Mouse (Mus musculus): ENCODE measurements around the gene Gm21985. TPM values are rescaled to one million over a fixed set of nuclear protein-coding genes. Genes with fewer than 3 reads are reported as not detected.

Gm21985 gene
- not detected in 2 replicates for polyA plus RNA-seq (2016; fragmentation: Nextera tagmentation; extraction: Ambion mirVana)

DNA sequence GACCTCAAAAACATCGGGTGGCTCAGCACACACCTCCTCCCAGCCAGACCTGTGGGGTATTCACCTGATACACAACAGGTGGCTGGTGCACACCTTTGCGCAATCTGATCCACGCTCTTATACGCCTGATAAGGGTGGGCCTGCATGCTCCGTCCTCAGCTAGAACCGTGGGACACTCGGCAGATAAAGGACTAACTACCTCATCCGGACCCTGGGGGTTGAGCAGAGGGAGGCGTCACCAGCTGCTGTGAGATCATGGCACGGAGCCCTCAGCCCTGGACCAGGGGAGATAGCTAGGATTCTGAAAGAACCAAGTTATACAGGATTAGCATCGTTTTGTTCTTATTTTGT, at the start of gene Gm21985:
TSS of gene Gm21985 (plus strand) at position 73 of the 351 bp plus-strand sequence.
- 2% methylated on average over 11 of the region's 11 CpGs for WGBS
- Histone ChIP-seq H3K4me1 (peaks cover 42% of the 10 kb centered on the region), H3K9me3 (no peaks in the 10 kb centered on the region), H3K9ac (peak within 1 kb of the TSS; percentile 71), H3K4me3 (replicated peaks) (peak within 1 kb of the TSS; percentile 68), H3K4me2 (peak within 1 kb of the TSS; percentile 92), H3K27ac (peak within 1 kb of the TSS; percentile 95), H3K27me3 (no peaks in the 10 kb centered on the region), H3K36me3 (replicated peaks) (no peaks in the 10 kb centered on the region)
- peak; percentile 30 for ATAC-seq (ENCODE audit: low FRiP score)

DNA sequence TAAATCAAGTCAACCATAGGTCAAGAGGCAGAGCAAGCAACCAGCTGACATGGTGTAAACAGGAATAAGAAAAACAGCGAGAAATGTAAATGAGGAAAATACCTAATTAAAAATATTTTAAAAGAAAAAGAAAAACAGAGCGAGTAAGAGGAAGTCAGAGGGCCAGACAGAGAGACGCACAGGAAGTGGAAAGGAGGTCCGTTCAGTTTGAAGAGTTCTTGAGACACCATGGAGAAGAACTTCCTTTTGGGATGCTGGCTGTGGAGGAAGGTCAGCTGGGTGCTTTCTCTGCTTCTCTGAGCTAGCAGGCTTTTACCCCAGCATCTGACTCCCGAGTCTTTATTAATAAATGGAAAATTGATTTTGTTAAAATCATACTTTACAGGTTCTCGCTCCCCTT, 48.5 kb upstream of the Gm21985 start:
- 77% methylated on average over 6 of the region's 6 CpGs for WGBS
- ATAC-seq (ENCODE audit: low FRiP score): no peak

DNA sequence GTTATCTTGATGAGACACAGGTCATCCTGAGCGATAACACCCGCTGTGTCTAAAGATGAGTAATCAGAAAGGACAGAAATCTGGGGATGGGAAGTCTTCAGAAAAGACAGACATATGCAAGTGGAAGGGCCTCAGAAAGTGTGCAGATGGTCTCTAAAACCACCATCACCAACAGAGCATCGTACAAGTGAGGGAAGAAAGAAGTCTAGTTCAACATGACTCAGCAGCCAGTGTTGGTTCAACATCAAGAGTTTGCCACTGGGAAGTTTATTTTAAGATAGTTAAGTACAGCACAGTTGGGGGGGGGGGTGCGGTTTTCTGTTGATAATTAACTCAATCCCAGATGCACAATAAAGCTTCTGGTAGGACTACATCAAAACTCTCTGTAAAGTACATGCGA, 45.2 kb upstream of the Gm21985 start:
- Histone ChIP-seq H3K4me1 (no peaks in the 10 kb centered on the region), H3K9ac (no peak overlapping the region), H3K4me3 (replicated peaks) (no peak overlapping the region), H3K9me3 (no peaks in the 10 kb centered on the region), H3K27me3 (no peaks in the 10 kb centered on the region), H3K4me2 (no peak overlapping the region), H3K27ac (no peak overlapping the region), H3K36me3 (replicated peaks) (no peaks in the 10 kb centered on the region)
- 92% methylated on average over 5 of the region's 5 CpGs for WGBS
- ATAC-seq (ENCODE audit: low FRiP score): no peak

More for the DNA sequence above, 48.5 kb upstream of the Gm21985 start:
- no peaks in the 10 kb centered on the region for H3K9me3 ChIP-seq
- no peak overlapping the region for H3K4me2 ChIP-seq
- no peak overlapping the region for H3K4me3 ChIP-seq (replicated peaks)
- H3K27ac ChIP-seq: no peak overlapping the region
- H3K9ac ChIP-seq: no peak overlapping the region
- H3K27me3 ChIP-seq: no peaks in the 10 kb centered on the region
- H3K36me3 ChIP-seq (replicated peaks): no peaks in the 10 kb centered on the region
- no peaks in the 10 kb centered on the region for H3K4me1 ChIP-seq

DNA sequence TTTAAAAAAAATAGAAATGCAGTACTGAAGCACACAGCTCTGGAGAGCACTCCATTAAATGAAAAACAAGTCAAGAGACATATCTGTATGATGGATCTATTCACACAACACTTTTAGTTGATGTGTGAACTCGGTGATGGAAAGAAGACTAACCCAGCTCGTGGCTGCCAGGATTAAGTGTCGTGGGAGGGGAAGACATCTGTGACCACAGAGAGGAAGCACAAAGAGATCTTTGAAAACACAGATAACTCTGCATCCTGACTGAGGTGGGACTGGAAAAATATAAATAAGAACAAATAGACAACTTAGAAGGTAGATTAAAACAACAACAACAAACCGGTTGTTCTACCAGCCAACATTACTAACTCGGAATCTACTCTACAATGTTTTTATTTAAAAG, 43.5 kb upstream of the Gm21985 start:
- H3K36me3 ChIP-seq (replicated peaks): no peaks in the 10 kb centered on the region
- no peak for ATAC-seq (ENCODE audit: low FRiP score)
- WGBS: 82% methylated on average over 5 of the region's 5 CpGs

DNA sequence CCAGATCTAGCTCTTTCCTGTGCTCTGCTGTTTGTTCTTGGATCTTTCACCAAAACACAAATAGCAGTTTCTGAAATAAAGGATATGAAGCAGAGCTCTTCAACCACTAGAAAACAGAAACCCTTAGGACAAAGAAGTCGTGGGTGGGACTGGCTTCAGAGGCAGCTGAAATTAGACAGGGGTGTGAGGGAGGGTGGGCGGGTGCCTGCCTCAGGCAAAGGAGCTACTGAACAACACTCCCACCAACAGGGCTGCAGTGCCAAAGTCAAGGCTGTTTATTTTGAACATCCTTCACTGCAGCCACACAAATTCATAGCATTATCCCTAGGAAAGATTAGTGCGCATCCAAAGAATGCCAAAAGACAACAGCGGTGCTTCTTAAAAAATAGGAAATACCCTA, 41.8 kb upstream of the Gm21985 start:
- H3K4me2 ChIP-seq: no peak overlapping the region
- no peak overlapping the region for H3K9ac ChIP-seq
- ATAC-seq (ENCODE audit: low FRiP score): no peak
- no peaks in the 10 kb centered on the region for H3K27me3 ChIP-seq
- H3K36me3 ChIP-seq (replicated peaks): no peaks in the 10 kb centered on the region
- no peak overlapping the region for H3K27ac ChIP-seq
- H3K4me3 ChIP-seq (replicated peaks): no peak overlapping the region
- 81% methylated on average over 4 of the region's 4 CpGs for WGBS
- H3K9me3 ChIP-seq: no peaks in the 10 kb centered on the region
- H3K4me1 ChIP-seq: no peaks in the 10 kb centered on the region

More for the DNA sequence above, 43.5 kb upstream of the Gm21985 start:
- Histone ChIP-seq H3K4me3 (replicated peaks) (no peak overlapping the region), H3K27me3 (no peaks in the 10 kb centered on the region), H3K9me3 (no peaks in the 10 kb centered on the region), H3K4me1 (no peaks in the 10 kb centered on the region), H3K27ac (no peak overlapping the region), H3K9ac (no peak overlapping the region), H3K4me2 (no peak overlapping the region)

DNA sequence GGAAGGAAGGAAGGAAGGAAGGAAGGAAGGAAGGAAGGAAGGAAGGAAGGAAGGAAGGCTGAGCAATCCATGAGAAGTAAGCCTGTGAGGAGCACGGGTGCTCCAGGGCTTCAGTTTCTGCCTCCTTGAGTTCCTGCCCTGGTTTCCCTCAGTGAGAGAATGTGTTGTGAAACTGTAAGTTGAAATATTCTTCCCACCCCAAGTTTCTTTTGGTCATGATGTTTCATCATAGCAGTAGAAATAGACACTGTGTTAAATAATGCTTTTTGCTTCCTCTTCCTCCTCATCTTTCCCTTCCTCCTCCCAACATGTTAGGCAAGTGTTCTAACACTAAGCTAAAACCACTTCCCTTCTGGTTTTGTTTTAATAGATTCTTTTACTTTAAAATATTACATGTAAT, 33.5 kb upstream of the Gm21985 start:
- no peaks in the 10 kb centered on the region for H3K36me3 ChIP-seq (replicated peaks)
- no peaks in the 10 kb centered on the region for H3K27me3 ChIP-seq
- no peak overlapping the region for H3K4me3 ChIP-seq (replicated peaks)
- H3K9me3 ChIP-seq: no peaks in the 10 kb centered on the region
- no peak overlapping the region for H3K27ac ChIP-seq
- WGBS: 80% methylated on average over 1 of the region's 1 CpGs
- ATAC-seq (ENCODE audit: low FRiP score): no peak
- H3K9ac ChIP-seq: no peak overlapping the region
- H3K4me2 ChIP-seq: no peak overlapping the region
- H3K4me1 ChIP-seq: no peaks in the 10 kb centered on the region

DNA sequence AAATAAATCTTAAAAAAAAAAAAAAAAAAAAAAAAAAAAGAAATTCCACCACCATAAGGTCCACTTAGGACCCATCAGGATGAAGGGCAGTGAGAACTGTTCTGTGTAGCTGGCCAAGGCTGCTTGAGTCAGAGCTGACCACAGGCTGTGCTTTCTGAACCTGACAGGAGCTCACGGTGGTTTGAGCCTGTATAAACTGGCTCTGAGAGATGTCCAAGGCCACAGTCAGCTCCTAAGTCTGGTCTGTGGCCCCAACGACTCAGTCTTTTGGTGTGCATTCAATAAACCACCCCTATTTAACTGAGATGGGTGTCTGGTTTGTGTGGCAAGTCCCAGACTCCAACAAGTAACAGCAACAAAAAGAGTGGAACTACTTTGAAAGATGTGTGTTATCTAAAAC, 29.5 kb upstream of the Gm21985 start:
- H3K27me3 ChIP-seq: 0 out of 2 replicates have a peak, but pooled peaks cover 7% of the 10 kb centered on the region
- no peaks in the 10 kb centered on the region for H3K36me3 ChIP-seq (replicated peaks)
- H3K4me3 ChIP-seq (replicated peaks): no peak overlapping the region
- H3K9ac ChIP-seq: no peak overlapping the region
- ATAC-seq (ENCODE audit: low FRiP score): no peak
- WGBS: 78% methylated on average over 2 of the region's 2 CpGs
- H3K4me2 ChIP-seq: no peak overlapping the region
- peaks cover 10% of the 10 kb centered on the region for H3K4me1 ChIP-seq
- H3K9me3 ChIP-seq: no peaks in the 10 kb centered on the region
- no peak overlapping the region for H3K27ac ChIP-seq

DNA sequence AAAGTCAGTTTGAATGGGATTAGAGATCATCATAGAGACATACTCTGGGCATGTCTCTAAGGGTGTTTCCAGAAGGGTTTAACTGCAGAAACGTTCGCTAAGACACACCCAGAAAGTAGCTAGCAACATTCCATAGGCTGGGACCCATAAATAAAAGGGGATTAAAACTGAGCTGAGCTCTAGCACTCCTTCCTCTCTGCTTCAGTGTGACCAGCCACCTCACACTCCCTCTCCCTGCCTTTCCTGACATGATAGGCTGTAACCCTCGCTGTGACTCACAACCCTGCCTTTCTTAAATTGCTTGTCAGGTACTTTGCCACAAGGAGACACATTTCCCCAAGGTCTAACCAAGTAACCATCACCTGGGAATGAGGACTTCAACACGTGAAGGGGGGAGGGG, 28.1 kb upstream of the Gm21985 start:
- Histone ChIP-seq H3K27me3 (0 out of 2 replicates have a peak, but pooled peaks cover 7% of the 10 kb centered on the region), H3K9ac (no peak overlapping the region), H3K4me2 (no peak overlapping the region; the same call in 1 of the 2 replicates), H3K4me3 (replicated peaks) (no peak overlapping the region), H3K4me1 (peaks cover 10% of the 10 kb centered on the region), H3K9me3 (no peaks in the 10 kb centered on the region), H3K36me3 (replicated peaks) (no peaks in the 10 kb centered on the region), H3K27ac (no peak overlapping the region)
- no peak for ATAC-seq (ENCODE audit: low FRiP score)
- WGBS: 11% methylated on average over 4 of the region's 4 CpGs

DNA sequence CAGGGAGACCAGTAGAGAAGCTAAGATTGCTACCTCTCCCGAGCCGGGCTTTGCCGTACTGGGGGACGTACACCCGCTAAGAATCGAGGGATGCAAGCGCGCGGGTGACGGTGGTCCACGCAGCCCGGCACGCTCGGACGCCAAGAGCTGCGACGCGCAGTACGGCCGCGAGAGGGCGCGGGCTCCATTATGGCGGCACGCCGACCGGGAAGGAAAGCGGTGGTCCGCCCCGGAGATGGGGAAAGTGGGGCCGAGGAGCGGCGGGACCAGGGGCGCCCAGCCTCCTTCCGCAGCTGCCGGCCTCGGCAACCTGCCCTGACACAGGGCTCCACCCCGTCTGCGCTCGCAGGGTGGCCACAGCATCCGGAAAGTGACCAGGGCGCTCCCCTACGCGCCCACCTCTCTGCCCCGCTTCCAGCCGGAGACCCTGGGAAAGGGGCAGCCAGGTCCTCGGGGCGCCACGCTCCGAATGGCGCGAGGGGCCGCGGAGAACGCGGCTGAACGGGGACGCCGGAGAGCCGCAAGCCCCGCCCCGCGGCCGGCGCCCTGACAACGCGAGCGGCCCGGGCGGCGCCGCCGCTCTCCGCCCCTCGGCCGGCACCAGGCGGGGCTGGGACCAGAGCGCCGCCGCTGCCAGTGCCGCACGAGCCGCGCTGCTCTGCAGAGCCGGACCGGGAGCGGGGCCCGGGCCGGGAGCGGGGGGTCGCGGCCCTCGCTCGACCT, 26.7 kb upstream of the Gm21985 start, which contains the start of gene Lpcat4:
TSS of gene Lpcat4 (plus strand) at position 257 of the 723 bp plus-strand sequence.
- H3K9me3 ChIP-seq: no peaks in the 10 kb centered on the region
- peaks cover 10% of the 10 kb centered on the region for H3K4me1 ChIP-seq
- peak; percentile 90 for ATAC-seq (ENCODE audit: low FRiP score)
- peaks cover 9% of the 10 kb centered on the region for H3K36me3 ChIP-seq (replicated peaks)
- H3K4me2 ChIP-seq: peak within 1 kb of the TSS; percentile 88
- H3K27ac ChIP-seq: peak within 1 kb of the TSS; percentile 97
- peak within 1 kb of the TSS; percentile 77 for H3K9ac ChIP-seq
- WGBS: under 1% methylated on average over 83 of the region's 94 CpGs
- peak within 1 kb of the TSS; percentile 74 for H3K4me3 ChIP-seq (replicated peaks)
- H3K27me3 ChIP-seq: 0 out of 2 replicates have a peak, but pooled peaks cover 7% of the 10 kb centered on the region

DNA sequence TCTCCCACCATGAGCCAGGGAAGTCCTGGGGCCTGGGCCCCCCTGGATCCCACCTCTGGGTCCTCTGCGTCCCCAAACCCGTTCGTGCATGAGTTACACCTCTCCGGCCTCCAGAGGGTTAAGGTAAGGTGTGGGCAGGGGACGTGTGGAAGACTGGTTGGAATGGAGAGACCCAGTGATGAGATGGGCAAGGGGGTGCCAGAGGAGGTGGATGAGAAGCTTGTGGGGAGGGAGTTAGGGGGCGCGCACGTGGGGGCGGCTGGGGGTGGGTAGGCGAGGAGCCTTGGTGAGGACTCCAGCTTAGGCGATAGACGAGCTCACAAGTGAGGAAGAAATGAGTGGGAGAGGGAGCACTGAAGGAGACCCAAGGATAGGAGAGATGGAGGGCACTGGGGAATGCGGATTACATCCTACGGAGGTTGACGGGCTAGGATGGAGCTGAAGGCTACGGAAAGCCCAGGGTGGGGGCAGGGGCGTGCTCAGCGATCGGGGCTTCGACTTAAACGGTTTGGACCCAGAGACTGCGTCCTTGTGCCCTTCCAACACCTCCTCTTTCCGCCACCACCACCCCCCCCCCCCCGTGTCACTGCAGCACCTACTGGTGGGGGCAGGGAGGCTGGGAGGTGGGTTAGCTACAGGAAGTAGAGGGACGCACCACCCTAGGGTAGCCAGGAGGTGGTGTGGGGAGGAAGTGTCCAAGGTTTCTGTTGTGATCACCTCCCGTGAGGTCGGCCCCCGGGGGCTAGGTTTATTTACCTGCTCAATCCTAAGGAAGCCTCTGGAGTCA, 26.0 kb upstream of the Gm21985 start:
- under 1% methylated on average over 28 of the region's 28 CpGs for WGBS
- peak overlapping the region; percentile 88 for H3K4me2 ChIP-seq
- H3K4me1 ChIP-seq: peaks cover 10% of the 10 kb centered on the region
- H3K9me3 ChIP-seq: no peaks in the 10 kb centered on the region
- peak overlapping the region; percentile 77 for H3K9ac ChIP-seq
- H3K27me3 ChIP-seq: 0 out of 2 replicates have a peak, but pooled peaks cover 7% of the 10 kb centered on the region
- peak overlapping the region; percentile 97 for H3K27ac ChIP-seq
- H3K36me3 ChIP-seq (replicated peaks): peaks cover 15% of the 10 kb centered on the region
- peak overlapping the region; percentile 74 for H3K4me3 ChIP-seq (replicated peaks)
- ATAC-seq (ENCODE audit: low FRiP score): peak; percentile 71

DNA sequence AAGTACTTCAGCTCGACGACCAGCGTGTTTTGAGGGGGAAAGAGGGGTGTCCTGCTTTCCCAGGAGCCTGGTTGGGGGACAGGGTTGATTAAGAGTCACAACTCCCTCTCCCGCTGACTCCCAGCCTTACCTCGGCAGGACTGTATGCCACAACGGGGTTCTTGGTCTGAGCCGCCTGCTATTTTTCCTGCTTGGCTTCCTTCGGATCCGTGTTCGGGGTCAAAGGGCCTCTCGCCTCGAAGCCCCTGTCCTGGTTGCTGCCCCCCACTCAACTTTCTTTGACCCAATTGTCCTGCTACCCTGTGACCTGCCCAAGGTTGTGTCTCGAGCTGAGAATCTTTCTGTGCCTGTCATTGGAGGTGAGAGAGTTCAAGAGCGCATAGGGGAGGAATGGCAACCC, 24.3 kb upstream of the Gm21985 start:
- 0 out of 2 replicates have a peak, but pooled peaks cover 7% of the 10 kb centered on the region for H3K27me3 ChIP-seq
- H3K9ac ChIP-seq: no peak overlapping the region
- no peak overlapping the region for H3K4me3 ChIP-seq (replicated peaks)
- ATAC-seq (ENCODE audit: low FRiP score): no peak
- no peak overlapping the region for H3K27ac ChIP-seq
- peaks cover 10% of the 10 kb centered on the region for H3K4me1 ChIP-seq
- peaks cover 26% of the 10 kb centered on the region for H3K36me3 ChIP-seq (replicated peaks)
- no peaks in the 10 kb centered on the region for H3K9me3 ChIP-seq
- 88% methylated on average over 14 of the region's 14 CpGs for WGBS
- H3K4me2 ChIP-seq: no peak overlapping the region

DNA sequence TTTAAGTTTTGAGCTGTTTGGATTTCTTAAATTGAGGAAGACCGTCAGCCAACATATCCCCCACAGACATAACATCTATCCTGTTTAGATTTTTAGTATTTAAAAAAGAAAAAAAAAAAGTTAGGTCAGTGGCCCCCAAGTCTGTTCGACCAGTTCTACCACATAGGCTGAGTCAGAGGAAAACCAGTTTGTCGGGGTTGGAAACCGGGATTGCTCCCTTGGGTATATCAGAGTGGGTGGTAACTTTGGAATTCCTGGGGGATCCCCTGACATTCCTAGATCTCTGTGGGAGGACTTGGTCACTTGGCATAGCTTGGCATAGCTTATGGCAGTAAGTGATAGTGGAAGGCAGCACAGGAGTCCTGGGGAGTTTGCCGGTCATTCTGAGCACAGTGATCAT, 20.8 kb upstream of the Gm21985 start:
- Histone ChIP-seq H3K4me2 (no peak overlapping the region), H3K27ac (no peak overlapping the region), H3K9ac (no peak overlapping the region), H3K9me3 (no peaks in the 10 kb centered on the region), H3K4me3 (replicated peaks) (no peak overlapping the region), H3K4me1 (peaks cover 5% of the 10 kb centered on the region), H3K27me3 (no peaks in the 10 kb centered on the region), H3K36me3 (replicated peaks) (peaks cover 26% of the 10 kb centered on the region)
- 91% methylated on average over 5 of the region's 5 CpGs for WGBS
- no peak for ATAC-seq (ENCODE audit: low FRiP score)
